Mouse (Mus musculus): Measurements from ENCODE around the gene Lpcat4. TPM values are rescaled to one million over a fixed set of nuclear protein-coding genes. Genes with fewer than 3 reads are reported as not detected.

The Lpcat4 gene
- total and polyA plus RNA-seq, 3 experiments = 12.3 to 75.2 (median 17.2) TPM

DNA sequence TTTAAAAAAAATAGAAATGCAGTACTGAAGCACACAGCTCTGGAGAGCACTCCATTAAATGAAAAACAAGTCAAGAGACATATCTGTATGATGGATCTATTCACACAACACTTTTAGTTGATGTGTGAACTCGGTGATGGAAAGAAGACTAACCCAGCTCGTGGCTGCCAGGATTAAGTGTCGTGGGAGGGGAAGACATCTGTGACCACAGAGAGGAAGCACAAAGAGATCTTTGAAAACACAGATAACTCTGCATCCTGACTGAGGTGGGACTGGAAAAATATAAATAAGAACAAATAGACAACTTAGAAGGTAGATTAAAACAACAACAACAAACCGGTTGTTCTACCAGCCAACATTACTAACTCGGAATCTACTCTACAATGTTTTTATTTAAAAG lies 16.7 kb upstream of the Lpcat4 start:
- Histone ChIP-seq H3K9me3 (replicated peaks; ENCODE audit: low read length) (no peaks in the 10 kb centered on the region), H3K9ac (ENCODE audit: insufficient read depth, low read depth) (no peak overlapping the region), H3K36me3 (replicated peaks in 1 of 2; ENCODE audit: control insufficient read depth in 1 of 2, insufficient read depth in 1 of 2, low read length in 1 of 2) (no peaks in the 10 kb centered on the region), H3K27me3 (replicated peaks) (no peaks in the 10 kb centered on the region), H3K4me2 (ENCODE audit: insufficient read depth, low read depth, poor library complexity, severe bottlenecking) (no peak overlapping the region), H3K27ac (ENCODE audit: insufficient read depth, low read depth) (no peak overlapping the region), H3K4me1 (ENCODE audit: control insufficient read depth in 1 of 2, insufficient read depth in 2 of 2) (0 out of 4 replicates have a peak, but pooled peaks cover 0 to 2% of the 10 kb centered on the region in 2 experiments), H3K4me3 (replicated peaks in 1 of 3; ENCODE audit: low read depth in 2 of 3, low read length in 2 of 3, poor library complexity in 1 of 3) (no peak overlapping the region), H3K79me2 (replicated peaks; ENCODE audit: control insufficient read depth, extremely low read depth, insufficient read depth, poor library complexity, severe bottlenecking) (no peaks in the 10 kb centered on the region)
- in situ Hi-C loops (cut with MboI; ENCODE audit: low pct_ligation_motif_present, low pct_unique_long_range_greater_than_20kb, low sequenced_read_pairs) = no loop called here
- TF ChIP-seq RCOR1 (conservative IDR thresholded peaks at IDR 0.05; ENCODE audit: low read depth, low read length) (no peak), MAZ (IDR thresholded peaks at IDR 0.05; ENCODE audit: low read depth, low read length) (no peak), MEF2A (IDR thresholded peaks at IDR 0.05; ENCODE audit: borderline replicate concordance, low read depth, low read length) (no peak), EP300 (IDR thresholded peaks at IDR 0.05; ENCODE audit: low read length) (no peak), UBTF (IDR thresholded peaks at IDR 0.05; ENCODE audit: low read depth, low read length) (no peak), JUND (conservative IDR thresholded peaks at IDR 0.05; ENCODE audit: low read depth, low read length) (no peak), POLR2AphosphoS2 (IDR thresholded peaks at IDR 0.05; ENCODE audit: low read depth, low read length) (no peak), GABPA (IDR thresholded peaks at IDR 0.05; ENCODE audit: insufficient replicate concordance, low read depth, low read length) (no peak), ZKSCAN1 (IDR thresholded peaks at IDR 0.05; ENCODE audit: borderline replicate concordance, low read depth, low read length) (no peak), CHD1 (IDR thresholded peaks at IDR 0.05; ENCODE audit: low read depth, low read length) (no peak), IRF4 (IDR thresholded peaks at IDR 0.05; ENCODE audit: low read depth, low read length) (no peak)
- no peak for DNase-seq (ENCODE audit: extremely low read depth)
- dilution Hi-C loops (cut with MboI; ENCODE audit: extremely low pct_ligation_motif_present, extremely low pct_unique_long_range_greater_than_20kb, low sequenced_read_pairs) = no loop called here

DNA sequence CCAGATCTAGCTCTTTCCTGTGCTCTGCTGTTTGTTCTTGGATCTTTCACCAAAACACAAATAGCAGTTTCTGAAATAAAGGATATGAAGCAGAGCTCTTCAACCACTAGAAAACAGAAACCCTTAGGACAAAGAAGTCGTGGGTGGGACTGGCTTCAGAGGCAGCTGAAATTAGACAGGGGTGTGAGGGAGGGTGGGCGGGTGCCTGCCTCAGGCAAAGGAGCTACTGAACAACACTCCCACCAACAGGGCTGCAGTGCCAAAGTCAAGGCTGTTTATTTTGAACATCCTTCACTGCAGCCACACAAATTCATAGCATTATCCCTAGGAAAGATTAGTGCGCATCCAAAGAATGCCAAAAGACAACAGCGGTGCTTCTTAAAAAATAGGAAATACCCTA lies 14.9 kb upstream of the Lpcat4 start:
- in situ Hi-C loops (cut with MboI; ENCODE audit: low pct_ligation_motif_present, low pct_unique_long_range_greater_than_20kb, low sequenced_read_pairs) = no loop called here

DNA sequence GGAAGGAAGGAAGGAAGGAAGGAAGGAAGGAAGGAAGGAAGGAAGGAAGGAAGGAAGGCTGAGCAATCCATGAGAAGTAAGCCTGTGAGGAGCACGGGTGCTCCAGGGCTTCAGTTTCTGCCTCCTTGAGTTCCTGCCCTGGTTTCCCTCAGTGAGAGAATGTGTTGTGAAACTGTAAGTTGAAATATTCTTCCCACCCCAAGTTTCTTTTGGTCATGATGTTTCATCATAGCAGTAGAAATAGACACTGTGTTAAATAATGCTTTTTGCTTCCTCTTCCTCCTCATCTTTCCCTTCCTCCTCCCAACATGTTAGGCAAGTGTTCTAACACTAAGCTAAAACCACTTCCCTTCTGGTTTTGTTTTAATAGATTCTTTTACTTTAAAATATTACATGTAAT lies 6.6 kb upstream of the Lpcat4 start:
- H3K36me3 ChIP-seq (replicated peaks in 1 of 2; ENCODE audit: control insufficient read depth in 1 of 2, insufficient read depth in 1 of 2, low read length in 1 of 2) = no peaks in the 10 kb centered on the region
- H3K79me2 ChIP-seq (replicated peaks; ENCODE audit: control insufficient read depth, extremely low read depth, insufficient read depth, poor library complexity, severe bottlenecking) = no peaks in the 10 kb centered on the region
- no peak for DNase-seq (ENCODE audit: extremely low read depth)
- dilution Hi-C loops (cut with MboI; ENCODE audit: extremely low pct_ligation_motif_present, extremely low pct_unique_long_range_greater_than_20kb, low sequenced_read_pairs) (no loop called here), in situ Hi-C loops (cut with MboI; ENCODE audit: low pct_ligation_motif_present, low pct_unique_long_range_greater_than_20kb, low sequenced_read_pairs) (no loop called here)
- no peak overlapping the region for H3K27ac ChIP-seq (ENCODE audit: insufficient read depth, low read depth)
- no peak overlapping the region for H3K4me2 ChIP-seq (ENCODE audit: insufficient read depth, low read depth, poor library complexity, severe bottlenecking)
- H3K9me3 ChIP-seq (replicated peaks; ENCODE audit: low read length) = no peaks in the 10 kb centered on the region
- no peak overlapping the region for H3K4me3 ChIP-seq (replicated peaks in 1 of 3; ENCODE audit: low read depth in 2 of 3, low read length in 2 of 3, poor library complexity in 1 of 3)
- H3K9ac ChIP-seq (ENCODE audit: insufficient read depth, low read depth) = no peak overlapping the region
- no peaks in the 10 kb centered on the region for H3K27me3 ChIP-seq (replicated peaks)
- TF ChIP-seq SMC3 (IDR thresholded peaks at IDR 0.05; ENCODE audit: low read depth, low read length) (no peak), RAD21 (IDR thresholded peaks at IDR 0.05; ENCODE audit: low read depth, low read length) (no peak), MAZ (IDR thresholded peaks at IDR 0.05; ENCODE audit: low read depth, low read length) (no peak), KAT2A (IDR thresholded peaks at IDR 0.05; ENCODE audit: insufficient replicate concordance, low read length) (no peak), ZC3H11A (IDR thresholded peaks at IDR 0.05; ENCODE audit: low read depth, low read length) (no peak), MEF2A (IDR thresholded peaks at IDR 0.05; ENCODE audit: borderline replicate concordance, low read depth, low read length) (no peak)
- no peaks in the 10 kb centered on the region for H3K4me1 ChIP-seq (ENCODE audit: control insufficient read depth in 1 of 2, insufficient read depth in 2 of 2)

More for the DNA sequence above, 14.9 kb upstream of the Lpcat4 start:
- no peaks in the 10 kb centered on the region for H3K9me3 ChIP-seq (replicated peaks; ENCODE audit: low read length)
- no peak for DNase-seq (ENCODE audit: extremely low read depth)
- no peak overlapping the region for H3K4me2 ChIP-seq (ENCODE audit: insufficient read depth, low read depth, poor library complexity, severe bottlenecking)
- no peaks in the 10 kb centered on the region for H3K4me1 ChIP-seq (ENCODE audit: control insufficient read depth in 1 of 2, insufficient read depth in 2 of 2)
- no peaks in the 10 kb centered on the region for H3K79me2 ChIP-seq (replicated peaks; ENCODE audit: control insufficient read depth, extremely low read depth, insufficient read depth, poor library complexity, severe bottlenecking)
- H3K27me3 ChIP-seq (replicated peaks) = no peaks in the 10 kb centered on the region
- no peak overlapping the region for H3K9ac ChIP-seq (ENCODE audit: insufficient read depth, low read depth)
- no peaks in the 10 kb centered on the region for H3K36me3 ChIP-seq (replicated peaks in 1 of 2; ENCODE audit: control insufficient read depth in 1 of 2, insufficient read depth in 1 of 2, low read length in 1 of 2)
- dilution Hi-C loops (cut with MboI; ENCODE audit: extremely low pct_ligation_motif_present, extremely low pct_unique_long_range_greater_than_20kb, low sequenced_read_pairs) = no loop called here
- TF ChIP-seq ZMIZ1 (IDR thresholded peaks at IDR 0.05; ENCODE audit: low read depth, low read length) (no peak), MAZ (IDR thresholded peaks at IDR 0.05; ENCODE audit: low read depth, low read length) (no peak)
- H3K4me3 ChIP-seq (replicated peaks in 1 of 3; ENCODE audit: low read depth in 2 of 3, low read length in 2 of 3, poor library complexity in 1 of 3) = no peak overlapping the region
- no peak overlapping the region for H3K27ac ChIP-seq (ENCODE audit: insufficient read depth, low read depth)

Measured in CH12.LX (cell line).